Mouse (Mus musculus) thymus, adult 2 months (tissue): ENCODE results near the gene Gsta2. TPM values are rescaled to one million over a fixed set of nuclear protein-coding genes. Genes with fewer than 3 reads are reported as not detected.
"Not testable (repeated sequence)": the region's sequence is repeated elsewhere in the genome, so short reads cannot be mapped to it uniquely, and the experiment has no call there.

ENCODE experiments used
- DNase-seq: peaks from one replicate; pipeline ENCODE4 v3.0.0; 2021
- H3K27ac ChIP-seq: fragments of 200-500 bp; 2 replicates; pipeline ENCODE4 v1.5.1; 2012; ENCODE audit warnings: low read length, control low read depth; ENCODE audit not compliant: control insufficient read depth, insufficient read depth
- H3K27me3 ChIP-seq: fragments of 200-500 bp; 2 replicates; pipeline ENCODE4 v1.6.1; 2012; ENCODE audit warnings: mild to moderate bottlenecking, low read length, moderate library complexity, mixed read lengths; ENCODE audit not compliant: control insufficient read depth, insufficient read depth
- H3K36me3 ChIP-seq: fragments of 200-500 bp; 2 replicates; pipeline ENCODE4 v1.6.1; 2012; ENCODE audit warnings: mild to moderate bottlenecking, low read length, moderate library complexity; ENCODE audit not compliant: control insufficient read depth, insufficient read depth
- H3K4me1 ChIP-seq: fragments of 200-500 bp; replicated peaks from 2 replicates; pipeline ENCODE4 v1.6.1; 2012; ENCODE audit warnings: low read length; ENCODE audit not compliant: control insufficient read depth, insufficient read depth
- H3K4me3 ChIP-seq: fragments of 200-500 bp; 2 replicates; pipeline ENCODE4 v1.5.1; 2012; ENCODE audit warnings: mild to moderate bottlenecking, low read length, control low read depth, moderate library complexity; ENCODE audit not compliant: control insufficient read depth, insufficient read depth
- CTCF ChIP-seq: fragments of 200-500 bp; IDR thresholded peaks from 2 replicates; pipeline ENCODE4 v1.5.1; 2012; ENCODE audit warnings: mild to moderate bottlenecking, control low read depth, low read length, moderate library complexity, borderline replicate concordance; ENCODE audit not compliant: control insufficient read depth, poor library complexity, insufficient read depth; ENCODE audit errors: extremely low read depth
- POLR2A ChIP-seq: fragments of 200-500 bp; IDR thresholded peaks from 2 replicates; pipeline ENCODE4 v1.6.1; 2012; ENCODE audit warnings: mild to moderate bottlenecking, low read length, control low read depth, moderate library complexity; ENCODE audit not compliant: control insufficient read depth, poor library complexity, insufficient read depth; ENCODE audit errors: extremely low read depth
- WGBS: fragments of 180-500 bp; shearing (Covaris S2); methylation state at CpG from one replicate; pipeline ENCODE4 v1.1.7; 2018; 5-methylcytosine and 5-hydroxymethylcytosine counted together
- polyA plus RNA-seq: library from polyadenylated mRNA; depleted of rRNA; stranded (reverse); fragments of >200 nt; gene quantifications from 2 replicates; pipeline ENCODE4 v1.2.3, GENCODE M21; 2012

The Gsta2 gene
- polyA plus RNA-seq, 1 experiment: 2.1 TPM

DNA sequence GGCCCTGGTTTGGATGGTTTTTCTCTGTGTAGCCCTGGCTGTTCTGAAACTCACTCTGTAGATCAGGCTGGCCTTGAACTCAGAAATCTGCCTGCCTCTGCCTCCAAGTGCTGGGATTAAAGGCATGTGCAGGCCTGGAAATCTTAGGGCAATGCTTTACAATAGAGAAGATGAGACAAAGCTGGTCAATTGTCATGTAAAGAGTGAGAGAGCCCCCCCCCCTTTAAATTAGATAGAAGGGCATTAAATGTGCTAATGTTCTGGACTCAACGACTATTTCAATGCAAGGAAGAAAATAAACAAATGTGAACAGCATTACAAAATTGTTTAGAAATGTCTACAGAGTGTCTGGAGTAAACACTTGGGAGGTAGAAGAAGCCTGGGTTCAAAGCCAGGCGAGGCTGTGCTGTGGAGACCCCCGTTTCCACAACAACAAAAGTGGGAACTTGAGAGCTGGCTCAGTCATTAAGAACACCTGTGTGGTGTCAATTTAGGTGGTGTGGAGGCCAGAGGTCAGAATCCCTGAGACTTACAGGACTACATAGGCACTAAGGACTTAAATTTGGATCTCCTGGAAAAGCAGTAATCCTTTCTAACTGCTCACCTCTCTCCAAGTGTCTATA is 13.2 kb upstream of the Gsta2 start:
- no peak overlapping the region for H3K27ac ChIP-seq
- WGBS: 91% methylated on average over 3 of the region's 3 CpGs
- DNase-seq: no peak
- H3K36me3 ChIP-seq: no peaks in the 10 kb centered on the region
- no peaks in the 10 kb centered on the region for H3K4me1 ChIP-seq
- H3K27me3 ChIP-seq: no peaks in the 10 kb centered on the region
- H3K4me3 ChIP-seq: no peak overlapping the region
- no peak for TF ChIP-seq POLR2A
- no peak for TF ChIP-seq CTCF

DNA sequence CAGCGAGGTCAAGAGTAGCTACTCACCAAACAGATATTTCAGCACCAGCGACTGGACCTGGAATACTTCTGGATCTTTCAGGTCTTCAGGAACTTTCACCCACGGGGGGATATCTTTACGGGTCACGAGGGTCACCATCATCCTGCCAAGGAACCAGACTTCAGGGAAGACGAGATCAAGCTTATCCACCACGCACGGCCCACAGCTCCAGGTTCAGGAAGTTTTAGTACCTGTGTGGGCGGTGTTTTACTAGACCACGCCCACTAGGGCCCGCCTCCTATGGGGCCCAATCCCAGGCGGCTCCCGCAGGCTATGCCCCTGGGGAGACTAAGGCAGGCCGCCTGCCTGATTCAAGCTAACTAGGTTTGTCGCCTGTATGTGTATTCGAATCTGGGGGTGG is 12.4 kb upstream of the Gsta2 start, which contains the start of gene Dppa5a:
Gene Dppa5a (minus strand): TSS at position 219 of the 400 bp plus-strand sequence.
- H3K4me1 ChIP-seq, H3K4me3 ChIP-seq, H3K27me3 ChIP-seq, H3K36me3 ChIP-seq, DNase-seq, H3K27ac ChIP-seq: not testable (repeated sequence)
- WGBS: 97% methylated on average over 16 of the region's 16 CpGs

DNA sequence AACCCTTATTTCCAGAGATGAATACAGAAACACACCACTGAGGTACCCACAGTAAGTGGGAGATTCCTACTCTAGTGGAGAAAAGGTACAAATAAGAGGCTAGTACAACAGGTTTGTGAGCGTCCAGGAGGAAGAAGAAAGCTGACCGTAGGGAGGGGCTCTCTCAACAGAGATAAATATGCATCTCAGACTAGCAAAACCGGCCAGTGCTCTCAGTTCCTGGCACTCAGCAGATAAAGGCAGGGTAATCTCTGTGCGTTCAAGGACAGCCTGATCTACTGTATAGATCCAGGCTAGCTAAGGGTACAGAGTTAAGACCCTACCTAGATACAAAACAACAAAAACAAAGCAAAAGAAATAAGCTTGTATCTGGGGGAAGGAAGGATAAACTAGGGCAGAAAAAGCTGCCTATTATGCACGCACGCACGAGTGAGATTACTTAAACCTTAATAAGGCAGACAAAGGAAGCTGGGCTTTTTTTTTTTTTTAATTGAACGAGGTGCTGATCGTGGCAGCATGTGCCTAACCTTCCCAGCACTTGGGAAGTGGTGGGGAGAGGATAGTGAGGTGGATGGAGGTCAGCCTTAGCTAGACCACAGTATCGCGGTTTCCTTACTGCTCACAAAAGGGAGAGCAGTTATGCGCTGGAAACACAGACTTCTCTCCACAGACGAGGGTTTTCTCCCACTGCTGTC is 10.4 kb upstream of the Gsta2 start:
- H3K4me3 ChIP-seq: no peak overlapping the region
- no peak for TF ChIP-seq POLR2A
- TF ChIP-seq CTCF: no peak
- H3K27me3 ChIP-seq: no peaks in the 10 kb centered on the region
- DNase-seq: no peak
- H3K27ac ChIP-seq: no peak overlapping the region
- 0 out of 2 replicates have a peak, but pooled peaks cover 4% of the 10 kb centered on the region for H3K4me1 ChIP-seq
- H3K36me3 ChIP-seq: no peaks in the 10 kb centered on the region
- WGBS: 52% methylated on average over 13 of the region's 13 CpGs

DNA sequence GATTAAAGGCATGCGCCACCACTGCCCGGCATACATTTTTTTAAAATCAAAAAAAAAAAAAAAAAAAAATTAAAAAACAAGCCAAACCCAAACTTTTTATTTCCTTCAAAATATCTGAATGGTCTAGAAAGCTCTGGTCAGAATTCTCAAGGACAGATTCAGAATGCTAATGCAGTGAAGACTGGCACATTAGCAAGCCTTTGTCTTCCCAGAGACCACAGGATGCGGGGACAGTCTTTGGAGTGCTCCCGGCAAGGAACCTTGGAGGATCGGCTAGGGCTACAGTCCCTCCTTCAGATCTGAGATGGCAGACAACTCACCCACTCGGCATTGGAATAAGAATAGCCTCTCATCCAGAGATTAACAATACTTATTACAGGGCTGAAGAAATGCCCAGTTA is 9.1 kb upstream of the Gsta2 start:
- Histone ChIP-seq H3K27ac (no peak overlapping the region), H3K36me3 (no peaks in the 10 kb centered on the region), H3K4me1 (0 out of 2 replicates have a peak, but pooled peaks cover 4% of the 10 kb centered on the region), H3K27me3 (no peaks in the 10 kb centered on the region), H3K4me3 (no peak overlapping the region)
- 96% methylated on average over 6 of the region's 6 CpGs for WGBS
- no peak for DNase-seq
- TF ChIP-seq POLR2A (no peak), CTCF (no peak)

DNA sequence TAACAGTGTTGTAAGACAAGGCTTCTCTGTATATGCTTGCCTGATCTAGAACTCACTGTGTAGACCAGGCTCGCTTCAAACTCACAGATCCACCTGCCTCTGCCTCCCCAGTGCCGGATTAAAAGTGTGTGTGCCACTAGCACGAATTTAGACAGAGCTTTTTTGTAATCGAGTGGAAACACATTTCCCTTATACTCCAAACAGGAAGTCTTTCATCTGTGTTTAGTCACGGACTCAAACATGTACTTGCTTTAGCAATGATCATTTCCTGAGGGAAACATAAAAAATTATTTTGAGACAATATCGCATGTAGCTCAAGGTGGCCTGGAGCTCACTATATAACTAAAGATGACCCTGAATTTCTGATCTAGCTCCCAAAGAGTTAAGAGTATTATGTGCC is 7.8 kb upstream of the Gsta2 start:
- Histone ChIP-seq H3K27me3 (no peaks in the 10 kb centered on the region), H3K36me3 (no peaks in the 10 kb centered on the region)
- WGBS: 5% methylated on average over 6 of the region's 6 CpGs

DNA sequence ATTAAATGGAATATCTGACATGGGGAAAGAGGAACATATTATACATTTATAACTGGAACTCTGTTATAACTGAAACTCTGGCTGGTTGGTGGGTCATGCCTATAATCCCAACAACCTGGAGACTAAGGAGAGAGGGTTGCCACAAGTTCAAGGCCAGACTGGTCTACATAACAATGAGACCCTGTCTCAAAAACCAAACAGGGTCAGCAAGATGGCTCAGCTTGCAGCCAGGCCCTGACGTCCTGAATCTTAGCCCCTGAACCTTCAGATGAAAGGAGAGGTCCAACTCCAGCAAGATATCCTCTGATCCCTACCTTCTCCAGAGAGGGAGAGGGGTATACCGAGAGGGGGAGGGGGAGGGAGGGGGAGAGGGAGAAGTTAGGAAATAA is 4.9 kb upstream of the Gsta2 start:
- 78% methylated on average over 2 of the region's 2 CpGs for WGBS

More for the DNA sequence above, 7.8 kb upstream of the Gsta2 start:
- Histone ChIP-seq H3K27ac (no peak overlapping the region), H3K4me1 (0 out of 2 replicates have a peak, but pooled peaks cover 4% of the 10 kb centered on the region), H3K4me3 (no peak overlapping the region)
- TF ChIP-seq CTCF (no peak), POLR2A (no peak)
- DNase-seq: no peak

More for the DNA sequence above, 4.9 kb upstream of the Gsta2 start:
- Histone ChIP-seq H3K4me1 (0 out of 2 replicates have a peak, but pooled peaks cover 4% of the 10 kb centered on the region), H3K36me3 (no peaks in the 10 kb centered on the region), H3K4me3 (no peak overlapping the region), H3K27ac (no peak overlapping the region), H3K27me3 (no peaks in the 10 kb centered on the region)
- no peak for TF ChIP-seq POLR2A
- TF ChIP-seq CTCF: no peak
- no peak for DNase-seq
